Mouse (Mus musculus) heart, adult 11 months (tissue): ENCODE measurements around the gene Rims1.

ENCODE experiments used
- DNase-seq: peaks from one replicate; pipeline ENCODE4 v3.0.0; 2022

Rims1 gene

GRCm38 (mm10) chr1:22338914-22339313 lies 466.9 kb downstream of the Rims1 start:
- no peak for DNase-seq

GRCm38 (mm10) chr1:22320941-22321676 lies 484.7 kb downstream of the Rims1 start:
- no peak for DNase-seq

GRCm38 (mm10) chr1:22315537-22315936 lies 490.3 kb downstream of the Rims1 start:
- no peak for DNase-seq

- no peak for DNase-seq
Observed at GRCm38 (mm10) chr1:22311471-22311870, 494.3 kb downstream of the Rims1 start.

GRCm38 (mm10) chr1:22306519-22306918 lies 499.3 kb downstream of the Rims1 start:
- no peak for DNase-seq

GRCm38 (mm10) chr1:22305932-22306331 lies 499.9 kb downstream of the Rims1 start:
- no peak for DNase-seq

- DNase-seq: no peak
Observed at GRCm38 (mm10) chr1:22293953-22294352, 511.8 kb downstream of the Rims1 start.

GRCm38 (mm10) chr1:22293310-22293709 lies 512.5 kb downstream of the Rims1 start:
- no peak for DNase-seq

GRCm38 (mm10) chr1:22286807-22287206 lies 519.0 kb downstream of the Rims1 start:
- no peak for DNase-seq

GRCm38 (mm10) chr1:22279954-22280353 lies 525.8 kb downstream of the Rims1 start:
- no peak for DNase-seq

GRCm38 (mm10) chr1:22274081-22274480 lies 531.7 kb downstream of the Rims1 start:
- DNase-seq: no peak

- no peak for DNase-seq
Observed at GRCm38 (mm10) chr1:22270131-22270530, 535.7 kb downstream of the Rims1 start.

- no peak for DNase-seq
Observed at GRCm38 (mm10) chr1:22268581-22269359, 537.0 kb downstream of the Rims1 start.

- no peak for DNase-seq
Observed at GRCm38 (mm10) chr1:22266491-22266890, 539.3 kb downstream of the Rims1 start.

GRCm38 (mm10) chr1:22265528-22265927 lies 540.3 kb downstream of the Rims1 start:
- DNase-seq: no peak

- DNase-seq: no peak
Observed at GRCm38 (mm10) chr1:22262169-22262950, 543.4 kb downstream of the Rims1 start.

GRCm38 (mm10) chr1:22261702-22262101 lies 544.1 kb downstream of the Rims1 start:
- no peak for DNase-seq

- no peak for DNase-seq
Observed at GRCm38 (mm10) chr1:22260291-22260690, 545.5 kb downstream of the Rims1 start.

GRCm38 (mm10) chr1:22258356-22258755 lies 547.4 kb downstream of the Rims1 start:
- DNase-seq: no peak

GRCm38 (mm10) chr1:22254278-22254677 lies 551.5 kb downstream of the Rims1 start:
- DNase-seq: no peak

- DNase-seq: no peak
Observed at GRCm38 (mm10) chr1:22252873-22253272, 552.9 kb downstream of the Rims1 start.

GRCm38 (mm10) chr1:22248898-22249386 lies 556.9 kb downstream of the Rims1 start:
- DNase-seq: no peak

- no peak for DNase-seq
Observed at GRCm38 (mm10) chr1:22245748-22246147, 560.0 kb downstream of the Rims1 start.
